Mouse (Mus musculus) E14TG2a.4 (cell line): ENCODE measurements at regions not wholly inside any gene's neighbourhood (a gene's known extent, or its start where the extent isn't known, plus 50 kb on each side); places are given as distances from the start of the nearest gene placed in this dataset.

ENCODE experiments used
- CTCF ChIP-seq: conservative IDR thresholded peaks from 2 replicates; pipeline ENCODE4 v1.5.1; 2014; ENCODE audit warnings: low read length
- POU5F1 ChIP-seq: IDR thresholded peaks from 2 replicates; pipeline ENCODE4 v1.6.1; 2014; ENCODE audit warnings: low read length, borderline replicate concordance

DNA sequence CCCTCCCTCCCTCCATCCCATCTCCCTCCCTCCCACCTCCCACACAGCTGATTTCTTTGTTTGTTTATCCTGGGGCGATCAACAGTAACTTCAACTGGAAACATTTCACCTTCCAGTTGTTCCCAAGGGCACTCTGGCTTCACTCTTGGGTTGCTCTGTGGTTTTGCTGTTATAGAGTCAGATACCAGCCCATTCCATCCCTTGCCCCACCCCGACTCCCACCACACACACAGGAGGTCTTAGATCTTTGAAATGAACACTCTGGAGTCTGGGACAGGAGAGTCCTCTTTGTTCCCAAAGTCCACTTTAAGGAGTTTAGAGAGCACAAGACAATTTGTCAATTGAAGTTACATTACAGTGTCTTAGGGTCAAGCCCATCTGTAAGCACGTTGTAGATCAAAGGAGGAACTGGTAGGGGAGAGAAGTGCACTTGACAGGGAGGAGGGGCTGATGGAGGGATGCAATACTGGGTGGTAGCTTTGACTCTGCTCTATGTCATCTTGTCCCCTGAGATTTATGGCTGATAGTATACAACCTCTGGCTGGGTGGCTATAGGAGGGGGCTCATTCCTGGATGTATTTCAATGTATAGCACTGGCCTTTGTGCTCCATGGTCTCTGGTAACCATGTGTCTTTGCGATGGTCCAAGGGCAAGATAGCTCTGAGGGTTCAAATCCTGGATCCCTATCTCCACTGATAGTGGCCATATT, 313.9 kb downstream of the Glrx3 start:
- TF ChIP-seq CTCF (no peak), POU5F1 (no peak)
